Mouse (Mus musculus) embryonic facial prominence, embryonic 13.5 days (tissue): Measurements from ENCODE around the gene Gm49339. TPM values are rescaled to one million over a fixed set of nuclear protein-coding genes. Genes with fewer than 3 reads are reported as not detected.

Experiments
- ATAC-seq: fragments of 200-750 bp; cut with Nextera tagmentation; 2 replicates; pipeline ENCODE4 v1.8.0; 2017; ENCODE audit warnings: low read depth; ENCODE audit not compliant: insufficient number of reproducible peaks, insufficient read depth, low FRiP score, low TSS enrichment
- H3K27ac ChIP-seq: fragments of 300-500 bp; sonication (generic); 2 replicates; pipeline ENCODE4 v1.5.1; 2015; ENCODE audit warnings: moderate library complexity, mild to moderate bottlenecking, inconsistent platforms
- H3K27me3 ChIP-seq: fragments of 300-500 bp; sonication (generic); 2 replicates; pipeline ENCODE4 v1.6.1; 2015; ENCODE audit warnings: mild to moderate bottlenecking, inconsistent platforms
- H3K36me3 ChIP-seq: fragments of 300-500 bp; sonication (generic); 2 replicates; pipeline ENCODE4 v1.6.1; 2015; ENCODE audit warnings: mild to moderate bottlenecking, inconsistent platforms
- H3K4me1 ChIP-seq: fragments of 300-500 bp; sonication (generic); 2 replicates; pipeline ENCODE4 v1.6.1; 2015; ENCODE audit warnings: inconsistent platforms
- H3K4me2 ChIP-seq: fragments of 300-500 bp; sonication (generic); 2 replicates; pipeline ENCODE4 v1.6.1; 2015; ENCODE audit warnings: moderate library complexity, mild to moderate bottlenecking, inconsistent platforms
- H3K4me3 ChIP-seq: fragments of 300-500 bp; sonication (generic); 2 replicates; pipeline ENCODE4 v1.5.1; 2015; ENCODE audit warnings: mild to moderate bottlenecking, inconsistent platforms
- H3K9ac ChIP-seq: fragments of 300-500 bp; sonication (generic); 2 replicates; pipeline ENCODE4 v1.6.1; 2015; ENCODE audit warnings: mild to moderate bottlenecking, inconsistent platforms
- H3K9me3 ChIP-seq: fragments of 300-500 bp; sonication (generic); 2 replicates; pipeline ENCODE4 v1.6.1; 2016; ENCODE audit warnings: inconsistent platforms
- WGBS: fragments of 180-500 bp; shearing (Covaris S2); methylation state at CpG from one replicate; pipeline ENCODE4 v1.1.7; 2015; ENCODE audit warnings: mixed read lengths; 5-methylcytosine and 5-hydroxymethylcytosine counted together
- polyA plus RNA-seq: library from polyadenylated mRNA; unstranded; fragments of >200 nt; fragmentation: Nextera tagmentation; extraction: Ambion mirVana; gene quantifications from 2 replicates; pipeline ENCODE4 v1.2.1, GENCODE M21; 2015

The Gm49339 gene
- polyA plus RNA-seq, 1 experiment from 2014 or later: 1.1 TPM

DNA sequence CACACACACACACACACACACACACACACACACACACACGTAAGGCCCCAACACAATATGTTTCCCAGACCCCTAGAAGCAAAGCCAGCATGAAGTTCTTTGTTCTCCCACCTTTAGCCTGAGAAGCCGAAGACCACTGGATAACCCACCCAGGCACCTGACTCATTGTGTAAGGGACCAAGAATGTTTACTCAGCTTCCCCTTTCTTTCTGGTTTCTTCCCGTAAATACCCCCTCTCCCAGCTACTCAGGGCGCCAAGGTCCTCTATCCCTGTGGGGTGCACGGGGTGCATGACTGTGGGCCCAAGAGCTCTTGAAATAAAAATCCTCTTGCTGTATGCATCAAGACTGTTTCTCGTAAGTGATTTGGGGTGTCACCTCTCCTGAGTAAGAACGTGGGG, 45.7 kb downstream of the Gm49339 start:
- no peak overlapping the region for H3K27ac ChIP-seq
- no peak overlapping the region for H3K9ac ChIP-seq
- no peaks in the 10 kb centered on the region for H3K27me3 ChIP-seq
- no peaks in the 10 kb centered on the region for H3K4me1 ChIP-seq
- ATAC-seq: no peak
- H3K4me3 ChIP-seq: no peak overlapping the region
- 75% methylated on average over 7 of the region's 7 CpGs for WGBS
- H3K9me3 ChIP-seq: no peaks in the 10 kb centered on the region
- no peak overlapping the region for H3K4me2 ChIP-seq
- H3K36me3 ChIP-seq: no peaks in the 10 kb centered on the region

DNA sequence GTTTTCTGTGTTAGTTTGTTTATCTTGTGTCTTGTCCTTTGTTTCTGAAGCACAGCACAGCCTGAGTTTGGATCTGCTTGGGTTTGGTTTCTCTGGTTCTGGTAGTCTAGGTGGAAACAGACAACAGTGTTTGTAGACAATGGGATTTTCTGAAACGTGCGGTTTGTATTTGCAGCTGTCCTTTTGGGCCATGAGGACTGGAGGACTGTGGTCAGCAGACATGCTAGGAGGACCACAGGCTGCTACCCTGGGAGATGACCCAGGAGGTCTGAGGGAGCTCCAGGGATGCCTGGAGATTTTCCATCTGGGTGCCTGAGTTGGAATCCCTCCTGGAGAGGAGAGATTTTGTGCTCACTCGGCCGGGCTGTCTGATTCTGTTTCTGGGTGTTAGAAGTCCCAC, 46.2 kb downstream of the Gm49339 start:
- Histone ChIP-seq H3K27ac (no peak overlapping the region), H3K4me2 (no peak overlapping the region), H3K4me3 (no peak overlapping the region), H3K36me3 (no peaks in the 10 kb centered on the region), H3K27me3 (no peaks in the 10 kb centered on the region), H3K9me3 (no peaks in the 10 kb centered on the region), H3K4me1 (no peaks in the 10 kb centered on the region), H3K9ac (no peak overlapping the region)
- 77% methylated on average over 4 of the region's 4 CpGs for WGBS
- no peak for ATAC-seq

DNA sequence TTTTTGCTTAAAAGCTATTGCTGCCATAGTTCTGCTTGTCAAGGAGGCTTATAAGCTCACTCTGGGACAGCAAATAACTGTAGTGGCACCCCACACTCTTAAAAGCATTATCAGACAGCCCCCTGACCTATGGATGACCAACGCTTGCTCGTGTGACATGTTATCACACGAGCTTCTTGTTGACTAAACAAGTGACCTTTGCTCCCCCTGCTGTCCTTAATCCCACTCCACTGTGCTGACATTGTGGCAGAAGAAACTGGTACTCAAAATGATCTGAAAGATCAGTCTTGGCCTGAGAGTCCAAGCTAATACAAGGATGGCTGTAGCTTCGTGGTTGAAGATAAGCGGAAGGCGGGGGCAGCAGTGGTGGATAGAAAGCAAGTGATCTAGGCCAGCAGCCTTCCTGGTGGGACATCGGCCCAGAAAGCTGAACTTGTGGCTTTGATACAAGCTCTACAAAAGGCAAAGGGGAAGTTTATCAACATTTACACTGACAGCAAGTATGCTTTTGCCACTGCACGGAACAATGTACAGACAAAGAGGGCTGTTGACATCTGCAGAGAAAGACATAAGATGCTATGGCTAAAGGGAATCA, 48.5 kb downstream of the Gm49339 start:
- no peak overlapping the region for H3K27ac ChIP-seq
- H3K9ac ChIP-seq: no peak overlapping the region
- H3K36me3 ChIP-seq: no peaks in the 10 kb centered on the region
- no peaks in the 10 kb centered on the region for H3K27me3 ChIP-seq
- no peak overlapping the region for H3K4me3 ChIP-seq
- 64% methylated on average over 8 of the region's 8 CpGs for WGBS
- H3K9me3 ChIP-seq: no peaks in the 10 kb centered on the region
- no peak overlapping the region for H3K4me2 ChIP-seq
- H3K4me1 ChIP-seq: no peaks in the 10 kb centered on the region
- ATAC-seq: no peak

DNA sequence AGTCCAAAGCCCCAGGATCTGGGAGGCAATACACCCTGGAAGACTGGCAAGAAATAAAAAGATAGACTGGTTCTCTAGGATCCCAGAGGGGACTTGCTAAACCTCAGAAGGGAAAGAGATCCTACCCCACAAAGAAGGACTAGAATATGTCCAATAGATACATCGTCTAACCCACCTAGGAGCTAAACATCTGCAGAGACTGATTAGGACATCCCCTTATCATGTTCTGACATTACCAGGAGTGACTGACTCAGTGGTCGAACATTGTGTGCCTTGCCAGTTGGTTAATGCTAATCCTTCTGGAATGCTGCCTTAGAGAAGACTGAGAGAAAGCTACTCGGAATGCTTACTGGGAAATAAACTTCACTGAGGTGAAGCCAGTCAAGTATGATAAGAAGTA, 49.1 kb downstream of the Gm49339 start:
- Histone ChIP-seq H3K27ac (no peak overlapping the region), H3K4me1 (no peaks in the 10 kb centered on the region), H3K4me2 (no peak overlapping the region), H3K27me3 (no peaks in the 10 kb centered on the region), H3K9me3 (no peaks in the 10 kb centered on the region), H3K4me3 (no peak overlapping the region), H3K36me3 (no peaks in the 10 kb centered on the region), H3K9ac (no peak overlapping the region)
- ATAC-seq: no peak
- WGBS: 73% methylated on average over 3 of the region's 3 CpGs

DNA sequence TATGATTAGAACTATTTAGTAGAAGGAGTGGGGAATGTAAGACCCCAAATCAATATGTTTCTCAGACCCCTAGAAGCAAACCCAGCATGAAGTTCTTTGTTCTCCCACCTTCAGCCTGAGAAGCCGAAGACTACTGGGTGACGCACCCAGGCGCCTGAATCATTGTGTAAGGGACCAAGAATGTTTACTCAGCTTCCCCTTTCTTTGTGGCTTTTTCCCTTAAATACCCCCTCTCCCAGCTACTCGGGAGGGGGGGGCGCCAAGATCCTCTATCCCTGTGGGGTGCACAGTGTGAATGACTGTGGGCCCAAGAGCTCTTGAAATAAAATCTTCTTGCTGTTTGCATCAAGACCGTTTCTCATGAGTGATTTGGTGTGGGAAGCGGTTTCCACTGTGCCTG, 50.4 kb downstream of the Gm49339 start:
- Histone ChIP-seq H3K4me2 (no peak overlapping the region), H3K4me1 (no peaks in the 10 kb centered on the region), H3K9me3 (no peaks in the 10 kb centered on the region), H3K27ac (no peak overlapping the region), H3K4me3 (no peak overlapping the region), H3K27me3 (no peaks in the 10 kb centered on the region), H3K36me3 (no peaks in the 10 kb centered on the region), H3K9ac (no peak overlapping the region)
- no peak for ATAC-seq
- 89% methylated on average over 7 of the region's 7 CpGs for WGBS

Other genes starting within 250 kb of the Gm49339 start
- gene Lilr4b, start within 50 bp of the Gm49339 start, polyA plus RNA-seq: 0.08 and 0.41 TPM in 2 replicates
- 1.6 and 2.4 TPM in 2 replicates for gene Lilrb4a, start 10.3 kb downstream of the Gm49339 start, polyA plus RNA-seq
- 1.3 and 2.2 TPM in 2 replicates for gene Fam162b, start 109.9 kb downstream of the Gm49339 start, polyA plus RNA-seq
- gene Gprc6a, start 150.8 kb downstream of the Gm49339 start, polyA plus RNA-seq: not detected in 2 replicates
- not detected in 2 replicates for gene Rfx6, start 197.1 kb downstream of the Gm49339 start, polyA plus RNA-seq